Mouse (Mus musculus): Measurements from ENCODE around the gene Ddx25.

The Ddx25 gene

GRCm38 (mm10) chr9:35493733-35494092 lies 64.6 kb downstream of the Ddx25 start:
- no peak for DNase-seq (ENCODE audit: low read depth, low spot score)

GRCm38 (mm10) chr9:35493033-35493732 lies 65.1 kb downstream of the Ddx25 start:
- DNase-seq (ENCODE audit: low read depth, low spot score), result no peak

DNA sequence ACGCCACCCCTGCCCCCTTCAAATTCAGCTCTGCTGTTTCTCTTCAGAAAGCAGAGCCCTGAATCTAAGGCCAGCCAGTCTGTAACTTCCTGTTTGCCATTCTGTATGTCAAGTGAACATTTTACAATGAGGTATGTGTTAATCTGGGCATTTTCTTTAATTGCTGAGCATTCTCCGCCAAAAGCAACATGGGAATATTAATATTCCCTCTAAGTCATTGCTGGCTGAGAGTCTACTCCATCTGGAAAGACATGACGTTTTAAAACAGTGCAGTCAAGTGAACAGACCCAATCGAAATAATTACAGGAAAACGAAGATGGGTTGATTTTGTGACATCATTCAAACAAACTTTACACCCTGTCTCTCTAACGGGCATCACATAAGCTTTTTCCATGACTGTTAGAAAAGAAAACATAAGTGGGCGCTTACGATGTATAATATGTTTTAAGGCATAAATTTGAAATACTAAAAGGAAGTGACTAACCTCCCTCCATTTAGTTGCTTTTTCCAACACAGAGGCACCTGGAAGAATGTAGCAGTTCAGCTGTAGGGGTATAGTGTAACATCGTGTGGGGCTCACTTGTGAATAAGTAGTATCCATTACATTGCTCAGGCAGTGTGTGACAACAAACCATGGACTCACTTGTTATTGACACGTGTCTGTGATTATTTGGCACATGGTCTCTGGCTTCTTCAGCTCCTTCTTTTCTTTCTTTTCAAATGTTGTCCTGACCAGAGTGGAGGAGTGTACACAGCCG lies 67.0 kb downstream of the Ddx25 start:
- DNase-seq (ENCODE audit: low read depth, low spot score), result no peak

DNA sequence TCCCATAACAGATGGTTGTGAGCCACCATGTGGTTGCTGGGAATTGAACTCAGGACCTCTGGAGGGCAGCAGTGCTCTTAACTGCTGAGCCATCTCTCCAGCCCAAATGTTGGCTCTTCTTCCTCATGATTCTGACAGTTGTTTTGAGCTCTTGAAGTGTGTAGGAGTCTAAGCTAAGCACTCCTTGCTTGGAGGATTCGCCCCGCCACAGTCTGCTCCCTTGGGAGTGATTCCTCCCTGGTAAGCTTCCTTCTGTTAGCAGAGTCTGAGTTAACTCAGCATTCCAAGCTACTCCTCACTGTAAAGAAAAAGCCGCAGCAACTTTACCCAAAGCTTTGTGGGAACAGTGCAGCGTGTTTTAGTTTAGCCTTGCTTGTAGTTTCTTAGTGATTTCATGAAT lies 69.8 kb downstream of the Ddx25 start:
- no peak for DNase-seq (ENCODE audit: low read depth, low spot score)

All from WW6 (cell line).